In genomic region chr11:58289992-58290682, GRCm38 (mm10) we compare ENCODE assay signal across 29 mouse cellular contexts. TPM values are rescaled to one million over a fixed set of nuclear protein-coding genes. Genes with fewer than 3 reads are reported as not detected.
DNase-seq lines count a peak whose midpoint lies in the region; ATAC-seq and TF ChIP-seq lines count a peak whose summit lies in the region.
"Had no signal": no experiment of that assay in that cellular context is flagged by ENCODE, and none has a peak within 500 bp of the region (broad histone marks: within the 10 kb centered on the region; RNA-seq: fewer than 3 reads in every experiment).

No protein-coding gene starts in this region.

- TF ChIP-seq CTCF in lung, adult 2 months (IDR thresholded peaks at IDR 0.05; ENCODE audit: insufficient read depth, low read length), result no peak

- peak; percentile 74 for ATAC-seq in megakaryocyte, adult 5-6 weeks (ENCODE audit: poor library complexity, severe bottlenecking)
- ATAC-seq: forebrain, postnatal 0 days; liver, postnatal 0 days had no signal

- TF ChIP-seq POLR2A in lung, adult 2 months (IDR thresholded peaks at IDR 0.05; ENCODE audit: borderline replicate concordance, extremely low read depth, low read depth, low read length), result no peak

- DNase-seq in 416B (ENCODE audit: low read depth), result peak; percentile 83
- DNase-seq in CD4-positive helper T cell, adult 2 months (ENCODE audit: low read depth, low spot score), result peak; percentile 62
- peak; percentile 28 to 33 for DNase-seq in adrenal gland, postnatal 36 days
- DNase-seq in right cerebral cortex, postnatal 4 days, result no peak
- no peak for DNase-seq in kidney, adult 11 months
- DNase-seq in lung, adult 2 months, result no peak
- DNase-seq: cerebellum, adult 11 months; cerebellum, postnatal 10 days; forebrain, postnatal 0 days; gastrocnemius, postnatal 25 days; kidney, adult 9 months; kidney, postnatal 25 days; liver, postnatal 0 days; lung, postnatal 10 days; right cerebral cortex, postnatal 14 days; thymus, postnatal 25 days had no signal

- H3K4me1 ChIP-seq in lung, adult 2 months (ENCODE audit: control insufficient read depth, insufficient read depth, low read length), result no peaks in the 10 kb centered on the region
- H3K4me1 ChIP-seq: hindbrain, embryonic 13.5 days; limb, embryonic 12.5 days; midbrain, embryonic 12.5 days had no signal

- H3K4me3 ChIP-seq in lung, adult 2 months (replicated peaks; ENCODE audit: extremely low read depth, low read depth, low read length), result no peak overlapping the region
- H3K4me3 ChIP-seq: hindbrain, embryonic 13.5 days; layer of hippocampus, adult 2 months; limb, embryonic 12.5 days; midbrain, embryonic 12.5 days had no signal

- 54% methylated on average over 9 of the region's 9 CpGs for WGBS in lung, adult 2 months

RNA-seq across cellular contexts. Expression of gene 4930438A08Rik, which starts 15.5 kb away (rescaled TPM):
- total RNA-seq in adrenal gland, postnatal 36 days (2021), result not detected
- 12.5 and 18.7 TPM in 2 replicates for total RNA-seq in megakaryocyte, adult 5-6 weeks (2015)
- total RNA-seq in megakaryocyte, adult 5-6 weeks (2017), result 23.6 and 30.1 TPM in 2 replicates
- 0.12 TPM in 1 of 2 replicates, not detected in the other for polyA plus RNA-seq in lung, adult 2 months (2012; rRNA removed)
- total RNA-seq: forebrain, postnatal 0 days; gastrocnemius, postnatal 25 days; heart, adult 8-10 months; heart, postnatal 25 days; layer of hippocampus, adult 2 months; layer of hippocampus, postnatal 25 days; left cerebral cortex, postnatal 14 days; MEL had no signal
- polyA plus RNA-seq: forebrain, postnatal 0 days; heart, embryonic 14.5 days; intestine, embryonic 14.5 days; limb, embryonic 12.5 days; neural tube, embryonic 11.5 days had no signal

RNA-seq across cellular contexts. Expression of gene Zfp692, which starts 16.7 kb away (rescaled TPM):
- 10 to 100 TPM in 1 of 2 experiments, 1 to 10 TPM in 1; 7.7 to 10.9 TPM for total RNA-seq in adrenal gland, postnatal 36 days (2021)
- total RNA-seq in megakaryocyte, adult 5-6 weeks (2015), result 5.6 and 9.7 TPM in 2 replicates
- total RNA-seq in megakaryocyte, adult 5-6 weeks (2017), result 8.6 and 9.2 TPM in 2 replicates
- 17.0 and 24.1 TPM in 2 replicates for polyA plus RNA-seq in lung, adult 2 months (2012; rRNA removed)

RNA-seq across cellular contexts. Expression of gene Zfp672, which starts 40.0 kb away (rescaled TPM):
- total RNA-seq in adrenal gland, postnatal 36 days (2021), result 10 to 100 TPM; 44.9 to 48.9 TPM
- 26.9 and 28.8 TPM in 2 replicates for total RNA-seq in megakaryocyte, adult 5-6 weeks (2015)
- 14.7 and 19.2 TPM in 2 replicates for total RNA-seq in megakaryocyte, adult 5-6 weeks (2017)
- polyA plus RNA-seq in lung, adult 2 months (2012; rRNA removed), result 30.2 and 30.6 TPM in 2 replicates

RNA-seq across cellular contexts. Expression of gene Sh3bp5l, which starts 40.4 kb away (rescaled TPM):
- 10 to 100 TPM; 36.7 to 51.5 TPM for total RNA-seq in adrenal gland, postnatal 36 days (2021)
- total RNA-seq in megakaryocyte, adult 5-6 weeks (2015), result 3.8 and 4.1 TPM in 2 replicates
- 13.6 and 20.5 TPM in 2 replicates for total RNA-seq in megakaryocyte, adult 5-6 weeks (2017)
- 29.4 and 36.5 TPM in 2 replicates for polyA plus RNA-seq in lung, adult 2 months (2012; rRNA removed)

Comparison
In these comparisons a context has a peak if more than half of its experiments do, and no peak if none do; other contexts are left out.
1. DNase-seq: peak in 416B (single experiment), CD4-positive helper T cell, adult 2 months (single experiment) and adrenal gland, postnatal 36 days (2 of 2); none in right cerebral cortex, postnatal 4 days (single experiment), kidney, adult 11 months (single experiment) and lung, adult 2 months (single experiment).
2. RNA of gene 4930438A08Rik, which starts 15.5 kb away (total RNA-seq): 12.5 to 30.1 TPM in megakaryocyte, adult 5-6 weeks; not detected in adrenal gland, postnatal 36 days; every median in the first group is over 10 times any median in the second.